Mouse (Mus musculus): ENCODE results near the gene Blm. TPM values are rescaled to one million over a fixed set of nuclear protein-coding genes. Genes with fewer than 3 reads are reported as not detected.

Gene Blm
- 24.2 and 25.9 TPM in 2 replicates for polyA plus RNA-seq (2015; fragmentation: Nextera tagmentation; extraction: Ambion mirVana)

DNA sequence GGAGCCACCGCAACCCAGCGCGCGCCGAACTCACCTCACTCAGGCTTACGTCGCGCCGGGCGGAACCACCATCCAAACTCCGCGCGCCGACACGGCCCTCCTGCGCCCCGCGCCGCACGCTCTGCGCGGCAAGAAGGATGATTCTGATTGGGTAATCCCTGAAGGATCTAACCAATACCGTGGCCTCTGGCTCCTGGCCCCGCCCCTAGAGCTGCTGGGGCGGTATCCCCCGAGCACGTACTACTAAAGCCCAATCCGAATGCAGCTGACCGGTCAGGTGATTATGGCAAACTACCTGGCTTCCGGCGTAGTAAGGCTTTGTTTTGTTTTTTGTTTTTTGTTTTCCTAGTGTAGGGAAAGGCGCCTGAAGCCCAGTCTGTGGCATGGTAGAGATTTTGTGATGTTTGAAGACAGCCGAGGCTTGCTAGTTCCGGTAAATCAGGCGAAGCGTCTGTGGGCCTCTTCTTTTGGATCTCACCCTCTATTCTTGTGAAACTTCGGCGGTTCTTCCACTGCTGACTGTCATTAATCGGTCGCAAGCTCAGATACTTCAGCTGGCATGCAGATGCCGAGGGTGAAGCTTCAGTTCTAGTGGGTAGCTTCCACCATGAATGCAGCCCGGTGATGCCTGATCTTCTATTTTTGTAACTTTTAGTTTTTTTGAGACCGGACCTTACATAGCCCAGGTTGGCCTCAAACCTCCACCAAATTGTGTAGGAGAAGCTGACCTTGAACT lies at the start of gene Blm:
Gene Blm, minus strand, starts transcription at position 111 of the 736 bp plus-strand sequence.
- WGBS (ENCODE audit: insufficient replicate concordance), result under 1% methylated on average over 43 of the region's 43 CpGs
- peaks cover 36% of the 10 kb centered on the region for H3K4me1 ChIP-seq (ENCODE audit: control insufficient read depth, low read depth, low read length)

DNA sequence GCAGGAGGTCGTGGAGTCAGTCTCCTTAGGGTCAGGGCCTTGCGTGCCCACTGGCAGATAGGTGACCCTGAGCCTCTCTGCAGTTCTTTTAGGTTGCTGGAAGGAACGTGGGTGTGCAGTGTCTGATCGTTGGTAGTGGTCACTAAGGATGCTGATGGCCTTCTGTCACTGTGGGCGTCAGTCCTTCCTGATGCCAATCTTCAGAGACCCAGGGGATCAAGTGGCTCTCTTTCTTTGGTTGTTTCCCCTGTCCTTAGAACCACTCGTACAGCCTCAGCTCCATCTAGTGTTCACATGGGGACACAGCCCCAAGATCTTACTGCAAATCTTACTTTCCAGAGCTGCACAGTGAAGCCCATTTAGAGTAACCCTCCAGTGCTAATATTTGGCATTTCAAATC lies 49.1 kb upstream of the Blm start:
- Histone ChIP-seq H3K4me1 (ENCODE audit: control insufficient read depth, low read depth, low read length) (peaks cover 7% of the 10 kb centered on the region), H3K4me2 (ENCODE audit: low read depth, low read length) (no peak overlapping the region), H3K27me3 (ENCODE audit: control insufficient read depth, insufficient read depth, low read depth, low read length) (no peaks in the 10 kb centered on the region), H3K27ac (ENCODE audit: low read length) (no peak overlapping the region), H3K9ac (ENCODE audit: low read depth, low read length) (no peak overlapping the region), H3K9me3 (replicated peaks; ENCODE audit: control insufficient read depth, low read length) (no peaks in the 10 kb centered on the region), H3K36me3 (ENCODE audit: control insufficient read depth, insufficient read depth) (no peaks in the 10 kb centered on the region), H3K4me3 (ENCODE audit: low read depth, low read length) (no peak overlapping the region)
- ATAC-seq (ENCODE audit: low read depth), result no peak
- WGBS (ENCODE audit: insufficient replicate concordance), result 28% methylated on average over 6 of the region's 6 CpGs

More for the DNA sequence above, at the start of gene Blm:
- Histone ChIP-seq H3K4me3 (ENCODE audit: low read depth, low read length) (peak within 1 kb of the TSS; percentile 85), H3K9me3 (replicated peaks; ENCODE audit: control insufficient read depth, low read length) (no peaks in the 10 kb centered on the region), H3K9ac (ENCODE audit: low read depth, low read length) (peak within 1 kb of the TSS; percentile 91), H3K27me3 (ENCODE audit: control insufficient read depth, insufficient read depth, low read depth, low read length) (no peaks in the 10 kb centered on the region), H3K4me2 (ENCODE audit: low read depth, low read length) (peak within 1 kb of the TSS; percentile 77), H3K27ac (ENCODE audit: low read length) (peak within 1 kb of the TSS; percentile 98), H3K36me3 (ENCODE audit: control insufficient read depth, insufficient read depth) (no peaks in the 10 kb centered on the region)
- peak; percentile 99 for ATAC-seq (ENCODE audit: low read depth)

DNA sequence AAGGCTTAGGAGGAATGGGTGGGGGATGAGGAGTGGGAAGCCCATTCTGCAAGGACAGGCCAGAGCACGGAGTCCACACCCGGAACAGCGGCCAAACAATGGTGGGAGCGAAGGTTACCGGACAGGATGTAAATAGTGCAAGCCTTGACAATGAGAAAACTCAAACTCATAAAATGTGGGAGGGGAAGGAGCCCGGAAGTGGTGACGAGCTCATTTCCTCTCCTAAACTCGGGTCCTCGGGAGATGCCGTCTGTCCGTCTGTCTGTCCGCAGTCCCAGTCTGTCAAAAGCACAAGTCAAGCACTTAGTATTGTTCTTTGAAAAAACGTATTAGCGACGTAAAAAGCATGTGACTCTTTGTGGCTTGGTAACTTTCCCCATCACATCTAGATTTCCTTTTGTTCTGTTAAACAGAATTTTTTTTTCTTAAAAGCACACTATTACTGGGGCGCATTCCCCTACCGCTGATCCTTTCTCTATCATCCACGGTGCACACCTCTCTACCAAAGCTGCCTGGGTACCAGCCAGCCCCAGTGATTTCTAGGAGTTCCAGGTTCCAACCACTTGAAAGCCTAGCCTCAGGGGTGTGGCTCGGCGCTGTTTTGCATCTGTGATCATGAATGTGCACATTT lies 48.0 kb upstream of the Blm start:
- peak overlapping the region; percentile 15; the same call in 1 of the 2 replicates for H3K4me3 ChIP-seq (ENCODE audit: low read depth, low read length)
- WGBS (ENCODE audit: insufficient replicate concordance), result 14% methylated on average over 20 of the region's 20 CpGs
- no peak overlapping the region for H3K27ac ChIP-seq (ENCODE audit: low read length)
- H3K4me1 ChIP-seq (ENCODE audit: control insufficient read depth, low read depth, low read length), result peaks cover 7% of the 10 kb centered on the region
- no peaks in the 10 kb centered on the region for H3K36me3 ChIP-seq (ENCODE audit: control insufficient read depth, insufficient read depth)
- peak; percentile 45; the same call in 1 of the 2 replicates for ATAC-seq (ENCODE audit: low read depth)
- peak overlapping the region; percentile 39 for H3K4me2 ChIP-seq (ENCODE audit: low read depth, low read length)
- no peaks in the 10 kb centered on the region for H3K27me3 ChIP-seq (ENCODE audit: control insufficient read depth, insufficient read depth, low read depth, low read length)
- H3K9ac ChIP-seq (ENCODE audit: low read depth, low read length), result no peak overlapping the region
- H3K9me3 ChIP-seq (replicated peaks; ENCODE audit: control insufficient read depth, low read length), result no peaks in the 10 kb centered on the region

GRCm38 (mm10) chr7:80580368-80580767 lies 45.4 kb upstream of the Blm start:
- Histone ChIP-seq H3K27me3 (ENCODE audit: control insufficient read depth, insufficient read depth, low read depth, low read length) (no peaks in the 10 kb centered on the region), H3K36me3 (ENCODE audit: control insufficient read depth, insufficient read depth) (no peaks in the 10 kb centered on the region), H3K9me3 (replicated peaks; ENCODE audit: control insufficient read depth, low read length) (no peaks in the 10 kb centered on the region), H3K4me2 (ENCODE audit: low read depth, low read length) (no peak overlapping the region), H3K4me3 (ENCODE audit: low read depth, low read length) (no peak overlapping the region), H3K27ac (ENCODE audit: low read length) (no peak overlapping the region), H3K4me1 (ENCODE audit: control insufficient read depth, low read depth, low read length) (peaks cover 7% of the 10 kb centered on the region), H3K9ac (ENCODE audit: low read depth, low read length) (no peak overlapping the region)
- no peak for ATAC-seq (ENCODE audit: low read depth)
- WGBS (ENCODE audit: insufficient replicate concordance), result 22% methylated on average over 6 of the region's 6 CpGs

DNA sequence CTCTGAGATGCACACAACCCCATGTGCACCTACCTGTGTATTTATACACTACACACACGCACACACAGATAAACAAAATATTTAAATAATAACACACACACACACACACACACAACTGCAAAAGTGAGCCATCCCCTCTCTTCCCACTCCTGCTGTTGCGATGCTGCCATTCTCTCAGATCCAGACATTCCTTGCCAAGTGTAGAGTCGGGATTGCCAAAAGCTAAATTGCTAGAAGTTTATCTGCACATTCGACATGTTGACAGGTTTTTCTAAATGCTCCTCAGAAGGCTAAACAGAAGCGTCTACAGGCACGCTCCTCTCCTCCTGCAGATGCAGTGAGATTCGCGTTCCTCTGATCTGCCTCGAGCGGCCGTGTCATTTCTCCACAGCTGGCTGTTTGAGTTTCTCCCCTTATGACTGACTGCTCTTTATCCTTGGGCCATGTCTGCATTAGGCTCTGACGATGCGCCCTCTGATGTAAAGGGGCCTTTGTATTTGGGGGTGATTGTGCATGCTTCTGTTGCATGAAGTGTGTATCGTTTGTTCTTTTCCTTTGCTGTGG lies 42.6 kb upstream of the Blm start:
- Histone ChIP-seq H3K36me3 (ENCODE audit: control insufficient read depth, insufficient read depth) (no peaks in the 10 kb centered on the region), H3K9me3 (replicated peaks; ENCODE audit: control insufficient read depth, low read length) (no peaks in the 10 kb centered on the region), H3K4me2 (ENCODE audit: low read depth, low read length) (no peak overlapping the region), H3K9ac (ENCODE audit: low read depth, low read length) (no peak overlapping the region), H3K4me1 (ENCODE audit: control insufficient read depth, low read depth, low read length) (peaks cover under 1% of the 10 kb centered on the region; the same call in 1 of the 2 replicates), H3K27me3 (ENCODE audit: control insufficient read depth, insufficient read depth, low read depth, low read length) (no peaks in the 10 kb centered on the region), H3K27ac (ENCODE audit: low read length) (no peak overlapping the region), H3K4me3 (ENCODE audit: low read depth, low read length) (no peak overlapping the region)
- ATAC-seq (ENCODE audit: low read depth), result no peak
- 69% methylated on average over 14 of the region's 14 CpGs for WGBS (ENCODE audit: insufficient replicate concordance)

DNA sequence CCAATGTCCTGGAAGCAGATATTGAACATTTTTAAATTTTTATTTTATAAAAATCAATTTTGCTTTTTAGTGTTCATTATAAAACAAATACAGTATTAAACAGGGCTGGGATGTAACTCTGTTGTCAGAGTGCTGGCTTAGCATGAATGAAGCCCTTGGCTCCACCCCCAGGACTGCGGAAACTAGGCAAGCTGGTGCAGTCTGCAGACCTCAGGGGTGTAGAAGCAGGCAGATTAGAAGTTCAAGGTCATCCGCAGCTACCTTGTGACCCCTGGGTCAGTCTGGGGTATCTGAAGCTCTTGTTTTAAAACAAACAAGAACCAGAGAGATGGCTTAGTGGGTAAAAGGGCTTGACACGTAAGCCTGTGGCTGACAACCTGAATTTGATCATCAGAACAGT lies 41.7 kb upstream of the Blm start:
- H3K27ac ChIP-seq (ENCODE audit: low read length), result no peak overlapping the region
- no peaks in the 10 kb centered on the region for H3K9me3 ChIP-seq (replicated peaks; ENCODE audit: control insufficient read depth, low read length)
- H3K4me2 ChIP-seq (ENCODE audit: low read depth, low read length), result no peak overlapping the region
- WGBS (ENCODE audit: insufficient replicate concordance), result 52% methylated on average over 3 of the region's 3 CpGs
- no peak overlapping the region for H3K4me3 ChIP-seq (ENCODE audit: low read depth, low read length)
- H3K9ac ChIP-seq (ENCODE audit: low read depth, low read length), result no peak overlapping the region
- no peak for ATAC-seq (ENCODE audit: low read depth)
- no peaks in the 10 kb centered on the region; the same call in 1 of the 2 replicates for H3K4me1 ChIP-seq (ENCODE audit: control insufficient read depth, low read depth, low read length)
- no peaks in the 10 kb centered on the region for H3K36me3 ChIP-seq (ENCODE audit: control insufficient read depth, insufficient read depth)
- H3K27me3 ChIP-seq (ENCODE audit: control insufficient read depth, insufficient read depth, low read depth, low read length), result no peaks in the 10 kb centered on the region

- ATAC-seq (ENCODE audit: low read depth), result no peak
- Histone ChIP-seq H3K4me1 (ENCODE audit: control insufficient read depth, low read depth, low read length) (no peaks in the 10 kb centered on the region; the same call in 1 of the 2 replicates), H3K9me3 (replicated peaks; ENCODE audit: control insufficient read depth, low read length) (no peaks in the 10 kb centered on the region), H3K36me3 (ENCODE audit: control insufficient read depth, insufficient read depth) (no peaks in the 10 kb centered on the region), H3K4me2 (ENCODE audit: low read depth, low read length) (no peak overlapping the region), H3K4me3 (ENCODE audit: low read depth, low read length) (no peak overlapping the region), H3K27me3 (ENCODE audit: control insufficient read depth, insufficient read depth, low read depth, low read length) (no peaks in the 10 kb centered on the region), H3K27ac (ENCODE audit: low read length) (no peak overlapping the region), H3K9ac (ENCODE audit: low read depth, low read length) (no peak overlapping the region)
- 19% methylated on average over 9 of the region's 9 CpGs for WGBS (ENCODE audit: insufficient replicate concordance)
Observed at GRCm38 (mm10) chr7:80575750-80576149, 40.8 kb upstream of the Blm start.

DNA sequence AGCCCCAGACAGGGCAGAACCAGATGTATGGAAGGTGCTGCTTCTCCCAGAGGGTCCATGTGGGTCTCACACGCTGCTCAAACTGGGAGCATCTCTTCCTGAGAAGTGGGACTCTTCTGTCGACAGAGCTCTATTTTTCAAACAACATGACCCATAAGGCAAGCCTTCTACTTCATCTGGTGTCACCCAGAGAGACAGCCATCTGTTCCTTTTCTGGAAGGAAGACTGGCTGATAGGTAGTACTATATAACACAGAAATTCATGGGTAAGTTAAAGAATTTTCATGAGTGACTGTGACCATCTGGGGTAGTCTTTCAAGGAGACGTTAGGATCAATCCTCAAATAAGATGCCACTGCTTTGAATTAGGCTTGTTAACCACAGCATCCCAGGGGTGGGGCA lies 38.2 kb upstream of the Blm start:
- H3K4me2 ChIP-seq (ENCODE audit: low read depth, low read length), result no peak overlapping the region
- no peaks in the 10 kb centered on the region for H3K27me3 ChIP-seq (ENCODE audit: control insufficient read depth, insufficient read depth, low read depth, low read length)
- WGBS (ENCODE audit: insufficient replicate concordance), result 53% methylated on average over 3 of the region's 3 CpGs
- H3K36me3 ChIP-seq (ENCODE audit: control insufficient read depth, insufficient read depth), result no peaks in the 10 kb centered on the region
- no peak overlapping the region for H3K27ac ChIP-seq (ENCODE audit: low read length)
- no peak for ATAC-seq (ENCODE audit: low read depth)
- no peaks in the 10 kb centered on the region; the same call in 1 of the 2 replicates for H3K4me1 ChIP-seq (ENCODE audit: control insufficient read depth, low read depth, low read length)
- H3K9ac ChIP-seq (ENCODE audit: low read depth, low read length), result no peak overlapping the region
- H3K4me3 ChIP-seq (ENCODE audit: low read depth, low read length), result no peak overlapping the region
- H3K9me3 ChIP-seq (replicated peaks; ENCODE audit: control insufficient read depth, low read length), result no peaks in the 10 kb centered on the region

- no peaks in the 10 kb centered on the region for H3K4me1 ChIP-seq (ENCODE audit: control insufficient read depth, low read depth, low read length)
- no peaks in the 10 kb centered on the region for H3K9me3 ChIP-seq (replicated peaks; ENCODE audit: control insufficient read depth, low read length)
- H3K27ac ChIP-seq (ENCODE audit: low read length), result no peak overlapping the region
- 77% methylated on average over 8 of the region's 8 CpGs for WGBS (ENCODE audit: insufficient replicate concordance)
- no peak overlapping the region for H3K4me3 ChIP-seq (ENCODE audit: low read depth, low read length)
- H3K9ac ChIP-seq (ENCODE audit: low read depth, low read length), result no peak overlapping the region
- no peaks in the 10 kb centered on the region for H3K27me3 ChIP-seq (ENCODE audit: control insufficient read depth, insufficient read depth, low read depth, low read length)
- H3K4me2 ChIP-seq (ENCODE audit: low read depth, low read length), result no peak overlapping the region
- H3K36me3 ChIP-seq (ENCODE audit: control insufficient read depth, insufficient read depth), result no peaks in the 10 kb centered on the region
- ATAC-seq (ENCODE audit: low read depth), result no peak
Observed at GRCm38 (mm10) chr7:80567982-80568381, 33.1 kb upstream of the Blm start.
